Mouse (Mus musculus) v-Abl transformed pro-B cells (cell line): ENCODE measurements at regions not wholly inside any gene's neighbourhood (a gene's known extent, or its start where the extent isn't known, plus 50 kb on each side); places are given as distances from the start of the nearest gene placed in this dataset.

Experiments
- in situ Hi-C, 2 experiments: fragments of 400-800 bp; cut with MboI; formaldehyde crosslinking; loops; one replicate each; pipeline ENCODE4 v1.15.1; 2025; ENCODE audit not compliant: unreplicated experiment in 2 of 2

DNA sequence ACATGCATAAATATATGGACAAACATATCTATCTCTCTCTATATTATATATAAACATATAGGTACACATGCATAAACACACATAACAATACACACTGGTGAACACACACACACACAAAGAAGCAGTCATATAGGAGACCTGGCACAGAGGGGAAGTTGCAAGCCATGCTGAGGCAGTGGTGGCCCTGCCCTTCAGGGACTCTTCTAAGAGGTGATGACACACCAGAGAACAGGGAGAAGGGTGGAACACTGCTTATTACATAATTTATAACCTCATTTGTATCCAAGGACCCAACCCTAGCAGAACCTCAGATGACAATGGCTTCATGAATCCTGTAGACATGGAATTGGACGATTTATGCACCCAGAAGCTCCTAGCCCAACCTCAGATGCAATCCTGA, 199.9 kb downstream of the Tgfb2 start:
- in situ Hi-C loops: no loop called here

DNA sequence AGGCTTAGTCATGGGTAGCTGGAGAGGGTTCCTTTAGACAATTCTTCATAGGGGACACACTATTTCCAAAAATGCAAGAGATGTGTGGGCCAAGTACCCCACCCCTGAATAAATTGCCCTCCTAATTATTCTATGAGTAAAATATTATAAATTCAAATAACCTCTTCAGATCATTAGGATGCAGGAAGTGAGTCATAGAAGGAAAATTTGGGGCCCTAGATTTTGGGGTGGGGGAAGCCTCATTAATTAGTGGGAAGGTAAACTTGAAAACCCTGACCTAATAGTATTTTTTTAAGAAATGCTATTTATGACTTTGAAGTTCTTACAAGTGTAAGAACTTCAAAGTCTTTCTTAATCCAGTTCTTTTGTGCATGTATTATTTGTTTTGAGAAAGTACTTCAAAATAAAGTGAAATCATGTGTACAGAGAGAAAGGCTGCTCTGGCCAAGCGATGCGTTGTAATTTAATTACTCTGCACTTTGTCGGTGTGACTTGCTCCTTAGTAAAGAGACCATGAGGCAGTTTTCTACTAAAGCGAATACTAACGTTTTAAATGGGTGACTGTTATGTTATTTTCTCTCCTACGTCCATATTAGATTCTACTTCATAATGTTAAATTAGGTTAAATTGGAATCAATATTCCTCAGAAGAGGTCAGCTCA, 200.6 kb downstream of the Tgfb2 start:
- in situ Hi-C loops: no loop called here

DNA sequence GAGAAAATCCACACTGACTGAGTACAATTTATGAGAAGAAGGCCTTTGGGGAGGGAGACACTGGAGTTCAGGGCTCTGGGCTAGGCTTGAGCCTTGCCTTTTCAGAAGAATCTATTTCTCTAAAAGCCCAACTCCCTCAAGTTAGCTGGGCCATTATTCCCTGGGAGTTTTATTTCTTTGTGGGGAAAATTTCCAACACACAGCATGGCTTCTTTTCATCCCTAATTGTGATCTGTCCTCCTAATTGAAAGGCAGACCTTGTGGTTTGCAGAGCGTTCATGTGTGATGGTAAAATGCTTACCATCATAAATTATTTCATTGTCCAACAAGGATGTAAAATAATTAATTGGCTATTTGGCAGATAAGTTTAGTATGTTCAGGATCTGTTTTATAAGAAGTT, 204.1 kb downstream of the Tgfb2 start:
- in situ Hi-C loops: no loop called here

DNA sequence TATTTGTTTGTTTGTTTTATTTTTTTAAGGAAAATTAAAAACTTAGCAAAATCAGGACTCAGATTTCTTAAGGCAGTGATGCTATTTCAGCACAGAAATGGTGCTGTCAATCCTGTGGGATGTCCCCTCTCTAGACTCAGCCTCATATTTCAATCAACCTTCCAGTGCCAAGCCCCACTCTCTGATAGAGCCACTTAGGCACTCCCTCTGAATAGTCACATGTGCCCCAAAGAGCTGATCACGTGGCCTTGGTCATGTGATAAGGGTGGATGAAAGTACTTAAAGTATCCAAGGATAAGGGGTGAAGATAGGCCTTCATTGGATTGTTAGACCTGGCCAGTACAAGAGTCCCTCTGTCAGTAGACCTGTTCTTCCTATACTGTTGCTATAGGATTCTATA, 207.9 kb downstream of the Tgfb2 start:
- in situ Hi-C loops: no loop called here

DNA sequence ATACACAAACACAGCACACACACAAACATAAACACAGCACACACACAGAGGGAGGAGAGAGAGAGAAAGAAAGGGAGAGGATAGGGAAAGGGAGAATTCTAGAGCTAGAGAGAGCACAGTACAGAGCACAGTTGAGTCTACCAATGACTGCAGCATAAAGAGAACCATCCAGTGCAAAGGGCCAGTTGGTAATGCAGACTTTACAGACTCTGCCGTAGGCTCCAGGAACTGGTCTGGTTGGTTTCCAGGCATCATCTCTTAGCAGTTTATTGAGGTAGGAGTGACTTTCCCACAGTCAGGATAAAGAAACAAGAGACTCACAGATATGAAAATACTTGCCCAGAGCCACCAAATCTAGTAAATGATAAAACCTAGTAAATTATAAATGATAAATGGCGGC, 208.5 kb downstream of the Tgfb2 start:
- in situ Hi-C loops: no loop called here

DNA sequence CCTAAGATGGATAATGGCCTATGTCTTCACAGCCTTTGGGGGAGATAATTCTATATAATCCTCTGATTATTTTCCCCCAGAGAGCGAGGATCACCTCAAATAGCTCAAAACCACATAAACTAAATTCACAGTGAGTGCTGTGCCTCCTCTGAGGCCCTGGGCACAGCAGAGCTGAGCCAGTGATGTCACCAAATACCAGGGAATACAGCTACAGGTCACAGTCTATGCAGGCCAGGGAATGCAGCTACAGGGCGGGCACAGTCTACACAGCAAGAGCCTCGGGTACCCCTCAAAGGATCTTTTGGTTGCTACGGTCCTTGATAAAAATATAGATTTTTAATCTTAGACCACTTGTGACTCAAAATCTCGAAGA, 211.4 kb downstream of the Tgfb2 start:
- in situ Hi-C loops: no loop called here

DNA sequence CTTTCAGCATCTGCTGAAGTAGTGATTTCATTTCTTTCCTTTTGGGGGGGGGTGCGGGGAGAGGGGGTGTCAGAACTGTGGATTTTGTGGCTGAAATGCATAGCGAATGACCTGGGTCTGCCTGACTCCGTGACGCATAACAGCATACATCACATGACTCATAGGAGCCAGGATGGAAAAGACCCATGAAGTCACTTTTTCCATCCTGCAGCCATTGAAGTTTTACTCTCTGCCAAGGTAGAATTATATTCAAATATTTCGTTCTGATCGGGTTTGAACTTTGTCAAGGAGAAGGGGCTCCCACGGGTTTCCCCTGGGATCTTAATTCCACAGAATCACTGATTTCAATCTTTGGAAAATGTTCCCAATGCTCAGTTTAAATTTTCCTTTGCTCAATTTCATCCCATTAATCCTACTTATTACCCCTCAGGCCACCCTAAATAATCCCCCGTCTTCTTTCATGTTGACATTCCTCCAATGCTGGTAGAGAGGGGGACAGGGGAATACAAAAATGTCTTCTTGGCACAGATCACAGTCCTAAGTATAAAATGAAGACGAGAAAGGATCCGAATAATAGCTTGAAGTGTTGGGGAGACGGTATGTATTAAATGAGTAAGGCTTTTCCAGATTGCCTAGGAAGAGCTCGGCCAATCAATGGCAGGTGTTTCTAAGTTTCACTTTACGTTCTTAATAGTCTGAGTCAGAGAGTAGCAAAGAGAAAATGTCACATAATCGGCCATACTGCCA, 212.0 kb downstream of the Tgfb2 start:
- in situ Hi-C loops: no loop called here

DNA sequence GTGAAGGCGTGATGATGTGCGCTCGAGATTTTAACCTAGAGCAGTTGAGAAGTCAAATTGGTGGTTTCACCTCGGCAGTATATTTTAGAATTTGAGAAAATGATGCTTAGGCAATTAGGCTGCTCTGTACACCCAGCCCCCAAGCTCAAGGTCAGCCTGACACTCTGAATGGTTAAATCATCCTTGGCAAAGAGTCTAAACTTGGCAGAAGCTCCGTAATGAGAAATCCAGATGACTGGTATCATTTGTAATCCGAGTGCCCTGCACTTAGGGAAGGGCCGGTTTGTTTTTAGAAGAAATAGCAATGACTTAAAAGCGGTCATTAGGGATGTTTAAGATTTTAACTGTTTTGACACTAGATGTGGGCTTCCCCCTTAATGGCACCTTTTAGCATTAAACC, 223.6 kb downstream of the Tgfb2 start:
- in situ Hi-C loops: no loop called here

DNA sequence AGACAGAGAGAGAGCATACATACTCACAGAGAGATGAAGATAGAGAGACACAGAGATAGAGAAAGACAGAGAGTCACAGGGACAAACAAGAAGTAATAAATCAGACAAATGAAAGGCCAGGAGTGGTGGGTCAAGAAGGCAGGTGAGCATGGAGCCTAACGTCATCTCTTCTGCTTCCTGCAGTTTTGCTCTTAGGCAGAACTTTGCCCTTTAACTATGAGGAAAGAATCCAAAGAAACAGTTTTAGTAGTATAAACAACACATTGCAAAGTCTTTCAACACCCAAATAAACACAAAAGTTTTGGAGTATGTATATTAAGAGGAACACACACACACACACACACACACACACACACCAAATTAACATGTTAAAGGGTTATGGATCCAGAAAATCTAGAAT, 225.8 kb downstream of the Tgfb2 start:
- in situ Hi-C loops: no loop called here

DNA sequence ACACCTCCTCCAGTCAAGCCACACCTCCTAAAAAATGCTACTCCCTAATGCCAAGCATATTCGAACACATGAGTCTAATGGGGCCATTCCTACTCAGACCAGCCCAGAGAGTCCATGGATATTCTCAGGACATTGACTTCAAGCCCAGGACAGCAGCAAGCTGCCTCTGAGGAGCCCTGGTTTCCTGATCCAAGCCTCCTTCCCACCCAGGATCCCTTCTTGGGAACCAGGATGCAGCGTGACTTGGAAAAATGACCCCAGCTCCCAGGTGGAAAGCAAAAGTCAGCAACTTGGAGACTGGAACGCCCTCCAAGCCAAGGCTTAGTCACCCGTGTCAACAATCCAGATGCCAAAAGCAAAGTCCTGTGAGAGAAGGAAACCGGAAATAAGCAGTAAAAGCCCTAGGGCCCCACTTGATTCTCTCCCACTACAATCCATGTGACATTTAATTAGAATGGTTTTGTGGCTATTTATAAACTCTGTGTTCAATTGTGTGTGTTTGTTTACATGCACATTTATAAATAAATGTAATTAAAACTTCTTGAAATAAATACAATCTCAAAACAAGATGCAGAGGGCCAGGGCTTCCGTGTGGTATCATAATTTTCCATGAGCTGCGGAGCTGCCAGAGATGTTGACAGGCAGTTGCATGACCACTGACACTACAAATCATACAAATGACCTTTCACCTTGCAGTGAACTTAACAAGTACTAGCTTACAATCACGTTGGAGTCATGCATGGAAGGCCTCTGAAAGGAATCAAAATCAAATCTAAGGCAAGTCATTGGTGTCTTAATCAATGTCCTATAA, 227.2 kb downstream of the Tgfb2 start:
- in situ Hi-C loops: no loop called here

DNA sequence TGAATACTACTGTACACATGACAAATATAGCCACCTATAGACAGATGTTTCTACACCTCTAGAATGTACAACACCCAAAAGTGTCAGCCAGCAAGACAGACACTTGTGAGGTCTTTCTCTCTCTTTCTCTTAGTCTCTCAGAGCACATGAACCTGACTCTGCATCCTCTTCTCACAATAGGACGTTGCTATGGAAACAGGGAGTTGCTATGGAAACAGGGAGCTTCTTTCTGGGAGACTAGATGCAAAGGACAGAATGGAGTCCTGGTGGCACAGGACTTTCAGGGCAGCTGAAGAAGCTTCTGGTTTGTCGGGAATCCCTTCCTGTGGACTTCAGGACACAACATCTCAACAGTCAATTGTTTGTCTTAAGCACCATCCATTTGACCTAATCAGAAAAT, 230.9 kb downstream of the Tgfb2 start:
- in situ Hi-C loops: no loop called here

DNA sequence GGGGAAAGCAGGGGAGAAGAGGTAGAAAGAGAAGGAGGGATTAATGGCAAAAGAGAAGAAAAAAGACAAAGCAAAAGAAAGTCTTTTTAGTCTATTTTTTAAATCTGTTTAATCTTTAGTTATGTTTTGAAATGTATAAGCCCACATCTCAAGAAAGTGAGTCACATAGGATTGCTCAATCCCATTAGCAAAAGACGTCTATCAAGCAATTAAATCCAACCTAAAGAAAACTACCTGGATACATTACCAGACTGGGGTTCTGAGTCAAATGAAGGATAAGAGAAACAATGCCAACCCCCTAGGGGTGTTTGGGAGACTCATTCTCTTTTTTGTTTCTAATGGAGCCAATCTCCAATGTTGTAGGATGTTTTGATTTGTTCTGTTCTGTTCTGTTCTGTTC, 231.4 kb downstream of the Tgfb2 start:
- in situ Hi-C loops: no loop called here

DNA sequence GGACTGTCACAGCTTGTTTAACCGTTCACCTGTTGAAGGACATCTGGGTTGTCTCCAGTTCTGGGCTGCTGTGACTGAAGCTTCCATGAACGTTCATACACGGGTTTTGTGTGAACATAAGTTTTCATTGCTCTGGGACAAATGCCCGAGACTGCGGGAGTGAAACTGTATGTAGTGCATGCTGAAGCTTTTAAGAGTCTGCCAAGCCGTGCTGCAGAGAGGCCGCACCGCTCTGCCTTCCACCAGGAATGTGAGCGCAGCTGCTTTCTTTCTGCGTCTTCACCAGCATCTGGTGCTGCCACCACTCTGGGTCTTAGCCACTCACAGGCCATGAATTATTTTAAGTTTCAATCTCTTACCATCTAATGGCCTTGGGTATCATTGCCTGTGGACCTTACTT, 232.8 kb downstream of the Tgfb2 start:
- in situ Hi-C loops: no loop called here

DNA sequence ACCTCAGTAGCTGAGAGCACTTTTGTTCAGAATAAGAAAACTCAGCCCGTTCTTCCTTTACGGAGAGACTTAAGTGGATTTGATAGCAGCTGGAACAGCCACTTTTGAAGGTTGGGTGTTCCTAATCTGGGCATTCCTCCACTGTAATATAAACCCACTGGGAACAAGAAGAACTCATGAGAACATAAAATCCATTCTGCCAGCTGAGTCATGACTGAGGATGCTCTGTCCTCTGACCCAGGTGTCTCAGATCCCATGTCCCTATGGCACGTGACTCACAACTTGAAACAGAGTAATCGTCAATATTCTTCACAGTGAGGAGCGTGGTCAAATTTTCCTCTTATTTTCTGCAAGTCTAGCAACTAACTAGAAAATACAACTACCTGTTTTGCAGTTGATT, 240.3 kb downstream of the Tgfb2 start:
- in situ Hi-C loops: no loop called here

DNA sequence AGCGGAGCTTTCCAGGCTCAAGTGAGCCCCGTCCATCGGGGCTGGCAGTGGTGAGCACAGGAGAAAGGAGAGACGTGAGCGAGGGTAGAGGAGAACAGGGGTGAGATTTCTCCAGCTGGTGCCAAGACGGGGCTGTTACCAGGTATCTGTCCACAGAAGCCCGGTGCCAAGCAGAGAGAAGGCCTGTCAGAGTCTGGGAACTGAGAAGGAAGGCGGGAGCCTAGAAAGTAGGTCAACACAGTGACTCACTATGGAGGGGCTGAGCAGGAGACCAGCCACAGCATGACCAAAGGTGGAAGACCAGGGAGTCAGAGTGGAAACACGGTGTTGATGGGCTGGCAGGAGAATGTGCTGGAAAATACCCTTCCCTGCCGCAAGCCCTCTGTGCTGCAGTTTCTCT, 245.0 kb downstream of the Tgfb2 start:
- in situ Hi-C loops: loop anchor here in 1 of 2 experiments (5.0 kb wide), 1 partner anchor 247 kb away; the partner anchor contains the start of gene Tgfb2

DNA sequence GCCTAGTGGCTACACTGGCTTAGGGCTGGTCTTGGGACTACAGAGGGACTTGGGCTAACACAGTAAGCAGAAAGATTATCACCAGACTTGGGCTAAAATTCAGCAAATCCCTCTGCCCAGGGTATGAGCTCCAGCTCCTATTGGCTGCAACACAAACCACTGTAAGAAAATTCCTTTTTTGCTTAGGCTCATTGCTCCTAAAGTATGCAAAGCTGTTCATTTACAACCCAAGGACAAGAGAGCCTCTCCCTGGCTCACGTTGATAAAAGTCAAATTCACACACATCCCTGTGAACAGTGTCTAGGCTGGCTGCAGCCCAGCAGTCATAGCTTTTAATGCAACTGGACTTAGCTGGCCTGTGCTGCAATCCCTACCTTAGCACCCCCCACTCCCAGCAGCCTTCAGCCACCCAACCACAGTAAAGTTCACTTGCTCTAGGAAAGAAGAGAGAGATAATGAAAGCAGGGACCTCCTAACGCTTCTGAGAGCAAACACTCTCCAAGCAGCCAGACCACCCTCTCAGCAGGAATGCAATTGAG, 247.6 kb downstream of the Tgfb2 start:
- in situ Hi-C loops: no loop called here

DNA sequence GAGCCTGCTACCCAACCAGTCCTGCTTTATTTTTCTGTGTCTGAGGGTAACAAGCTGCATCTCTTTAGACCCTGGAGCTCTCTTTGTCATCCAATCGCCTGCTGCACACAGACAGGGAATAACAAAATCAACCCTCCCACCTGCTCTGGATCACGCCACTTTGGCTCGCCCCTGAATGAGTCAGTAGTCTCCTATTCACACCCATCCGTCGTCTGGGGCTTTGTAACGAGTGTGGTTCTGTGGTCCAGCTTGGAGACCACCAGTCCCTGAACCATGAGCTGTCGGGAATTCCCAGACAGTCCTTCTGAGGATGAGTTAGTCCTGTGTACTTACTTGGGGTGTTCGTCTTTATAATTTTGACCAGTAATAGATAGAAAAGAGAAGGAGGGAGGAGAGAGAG, 248.7 kb downstream of the Tgfb2 start:
- in situ Hi-C loops: no loop called here

DNA sequence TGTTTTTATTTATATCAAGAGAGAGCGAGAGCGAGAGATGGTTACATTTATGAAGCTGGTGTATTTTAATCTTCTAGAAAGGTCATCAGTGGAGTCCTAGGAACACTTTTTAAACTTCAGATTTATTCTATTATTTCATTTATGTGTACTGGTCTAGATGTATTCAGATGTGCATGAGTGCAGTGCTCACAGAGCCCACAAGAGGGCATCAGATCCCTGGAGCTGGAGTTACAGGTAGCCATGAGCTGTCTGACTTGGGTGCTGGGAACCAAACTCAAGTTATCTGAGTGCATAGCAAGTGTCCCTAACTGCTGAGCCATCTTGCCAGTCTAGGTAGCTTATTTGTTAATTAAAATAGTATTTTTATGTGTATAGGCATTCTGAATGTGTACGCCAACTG, 249.7 kb downstream of the Tgfb2 start:
- in situ Hi-C loops: no loop called here

DNA sequence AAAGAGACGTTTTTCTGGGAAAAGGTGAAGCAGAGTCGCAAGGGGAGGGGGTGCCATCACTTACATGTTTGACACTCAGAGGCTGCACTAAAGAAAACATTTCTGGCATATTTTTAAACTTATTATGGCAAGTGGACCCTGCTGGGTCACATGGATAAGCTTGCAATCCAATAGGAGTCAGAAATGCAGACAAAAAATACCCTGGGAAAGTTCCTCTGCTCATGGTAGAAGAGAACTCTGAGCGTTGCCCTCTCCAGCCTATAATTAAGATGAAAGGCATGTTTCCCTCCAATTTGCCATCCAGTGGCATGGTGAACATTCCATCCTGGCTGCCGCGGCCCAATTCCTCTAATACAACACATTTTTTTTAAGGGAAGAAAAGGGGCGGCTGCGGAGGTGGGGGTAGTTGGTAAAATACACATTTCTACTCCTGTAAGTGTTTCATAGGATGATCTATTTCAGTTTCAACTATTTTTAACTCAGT, 250.6 kb downstream of the Tgfb2 start:
- in situ Hi-C loops: no loop called here

DNA sequence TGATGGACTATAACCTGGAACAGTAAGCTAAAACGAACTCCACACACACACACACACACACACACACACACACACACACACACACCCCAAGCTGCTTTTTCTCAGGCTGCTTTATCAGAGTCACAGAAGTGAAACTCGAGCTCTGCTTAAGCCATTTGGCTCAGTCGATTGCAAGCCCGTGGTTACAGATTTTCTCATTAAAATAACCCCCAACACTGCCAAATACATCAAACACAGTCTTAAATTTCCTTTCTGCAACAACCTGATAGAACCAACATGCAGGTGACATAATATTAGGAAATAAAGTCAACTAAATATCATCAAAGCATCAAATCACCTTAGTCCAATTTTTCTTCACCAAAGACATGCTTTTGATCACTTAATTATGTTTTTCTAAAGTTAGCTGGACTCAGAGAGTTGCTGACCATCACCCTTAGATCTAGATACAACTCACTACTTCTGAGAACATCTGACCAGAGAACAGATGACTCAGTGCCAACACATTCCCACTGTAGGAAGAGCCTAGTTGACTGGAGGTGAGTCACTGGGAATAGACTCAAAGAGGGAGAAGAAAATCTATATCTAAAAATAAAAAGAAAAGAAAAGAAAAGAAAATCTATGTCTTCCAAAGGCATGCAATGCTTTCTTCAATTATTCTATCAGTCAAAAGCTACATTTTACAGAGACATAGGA, 251.2 kb downstream of the Tgfb2 start:
- in situ Hi-C loops: loop anchor here in 1 of 2 experiments (5.0 kb wide), 1 partner anchor 258 kb away; no protein-coding TSS in a partner anchor
